Mouse (Mus musculus): ENCODE measurements at regions not wholly inside any gene's neighbourhood (a gene's known extent, or its start where the extent isn't known, plus 50 kb on each side); places are given as distances from the start of the nearest gene placed in this dataset.

DNA sequence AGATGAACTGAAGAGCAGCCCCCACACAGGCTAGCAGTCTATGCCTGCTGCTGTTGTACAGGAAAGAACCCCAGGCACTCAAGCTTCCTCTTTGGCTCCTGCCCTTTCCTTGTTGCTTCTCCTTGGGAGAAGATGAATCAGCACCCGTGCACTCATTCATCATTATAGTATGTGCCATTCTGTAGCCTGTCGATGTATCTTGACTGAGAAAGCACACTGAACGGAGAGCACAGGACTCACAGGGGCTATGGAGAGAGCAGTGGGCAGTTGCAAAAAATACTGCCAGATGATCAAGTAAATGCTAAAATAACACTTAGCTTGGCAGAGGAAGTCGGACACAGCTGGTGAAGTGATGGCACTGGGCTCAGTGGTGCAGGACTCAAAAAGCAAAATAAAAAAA, 322.2 kb upstream of the Vstm2b start:
- TF ChIP-seq MAFK (IDR thresholded peaks at IDR 0.05; ENCODE audit: insufficient read depth, low read depth, low read length) (no peak), CHD2 (IDR thresholded peaks at IDR 0.05; ENCODE audit: low read depth, low read length) (no peak), ZC3H11A (IDR thresholded peaks at IDR 0.05; ENCODE audit: borderline replicate concordance, low read depth, low read length) (no peak), HCFC1 (IDR thresholded peaks at IDR 0.05; ENCODE audit: borderline replicate concordance, insufficient read depth, low read length) (no peak), ZNF384 (IDR thresholded peaks at IDR 0.05; ENCODE audit: low read depth, low read length) (no peak)
